Mouse (Mus musculus): ENCODE data around the gene Aacs. TPM values are rescaled to one million over a fixed set of nuclear protein-coding genes. Genes with fewer than 3 reads are reported as not detected.

Aacs gene
- polyA plus RNA-seq, 1 experiment from 2014 or later, result 57.5 TPM

- Histone ChIP-seq H3K27me3 (no peaks in the 10 kb centered on the region), H3K4me1 (replicated peaks) (no peaks in the 10 kb centered on the region), H3K4me2 (replicated peaks) (no peak overlapping the region), H3K9me3 (no peaks in the 10 kb centered on the region), H3K4me3 (replicated peaks) (no peak overlapping the region), H3K27ac (no peak overlapping the region), H3K36me3 (no peaks in the 10 kb centered on the region), H3K9ac (replicated peaks) (no peak overlapping the region)
- WGBS, result 76% methylated on average over 5 of the region's 5 CpGs
- no peak for ATAC-seq
Measured at GRCm38 (mm10) chr5:125555732-125556131, 80.1 kb downstream of the Aacs start.

DNA sequence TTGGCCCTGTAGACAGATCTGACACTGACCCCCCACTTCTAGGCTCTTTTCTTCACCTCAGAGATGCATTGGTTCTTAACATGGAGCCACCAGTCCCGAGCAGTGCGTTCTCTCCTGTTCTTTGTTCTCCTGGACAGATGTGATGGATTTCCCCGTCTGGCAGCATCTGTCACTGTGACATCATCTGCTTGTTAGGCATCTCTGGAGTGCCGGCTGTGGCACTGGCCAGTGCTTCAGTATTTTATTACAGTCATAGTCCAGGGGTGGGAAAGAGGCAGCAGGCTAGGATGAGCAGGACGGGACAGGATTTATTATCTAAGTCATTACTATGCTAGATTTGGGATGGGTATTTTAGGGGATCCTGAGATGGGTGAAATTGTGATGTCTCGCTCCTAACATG, 87.9 kb downstream of the Aacs start:
- 60% methylated on average over 6 of the region's 6 CpGs for WGBS
- H3K9me3 ChIP-seq, result no peaks in the 10 kb centered on the region
- H3K27ac ChIP-seq, result no peak overlapping the region
- H3K4me3 ChIP-seq (replicated peaks), result no peak overlapping the region
- no peaks in the 10 kb centered on the region for H3K27me3 ChIP-seq
- H3K36me3 ChIP-seq, result no peaks in the 10 kb centered on the region
- H3K4me2 ChIP-seq (replicated peaks), result no peak overlapping the region
- no peak overlapping the region for H3K9ac ChIP-seq (replicated peaks)
- ATAC-seq, result no peak
- H3K4me1 ChIP-seq (replicated peaks), result no peaks in the 10 kb centered on the region

DNA sequence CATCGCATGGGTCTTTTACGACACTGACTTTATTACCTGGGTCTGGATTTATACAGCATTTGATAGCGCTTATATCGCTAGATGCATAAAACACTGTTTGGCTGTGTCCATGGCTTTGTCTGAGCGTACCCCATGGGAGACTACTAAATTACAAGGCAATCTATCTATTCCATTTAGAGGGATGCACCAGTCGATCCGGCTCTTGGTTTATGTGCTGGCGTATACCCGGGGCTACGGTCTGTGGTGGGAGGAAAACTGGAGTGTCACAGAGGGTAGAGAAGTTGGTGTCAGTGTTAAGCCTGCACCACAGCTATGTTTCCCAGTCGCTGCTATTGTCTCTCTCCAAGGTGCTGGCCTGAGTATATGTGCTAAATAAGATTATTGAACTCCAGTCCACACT, 90.1 kb downstream of the Aacs start:
- no peak overlapping the region for H3K9ac ChIP-seq (replicated peaks)
- WGBS, result 81% methylated on average over 11 of the region's 11 CpGs
- no peaks in the 10 kb centered on the region for H3K36me3 ChIP-seq
- no peaks in the 10 kb centered on the region for H3K9me3 ChIP-seq
- no peak for ATAC-seq
- no peak overlapping the region for H3K4me3 ChIP-seq (replicated peaks)
- no peaks in the 10 kb centered on the region for H3K27me3 ChIP-seq
- H3K4me2 ChIP-seq (replicated peaks), result no peak overlapping the region
- no peaks in the 10 kb centered on the region for H3K4me1 ChIP-seq (replicated peaks)
- H3K27ac ChIP-seq, result no peak overlapping the region

Small RNA genes lying within 50 kb of the gene (microRNA-seq; reads per million reads assigned to microRNA genes)
- gene Gm27551, result not detected

Other genes starting within 250 kb of the Aacs start
- 22.1 and 22.8 TPM in 2 replicates for gene Scarb1, start 134.7 kb upstream of the Aacs start, polyA plus RNA-seq (2015; fragmentation: Nextera tagmentation; extraction: Ambion mirVana)
- gene Gm10382, start 86.5 kb upstream of the Aacs start, polyA plus RNA-seq (2015; fragmentation: Nextera tagmentation; extraction: Ambion mirVana), result 0.39 and 0.89 TPM in 2 replicates
- gene Ubc, start 85.6 kb upstream of the Aacs start, polyA plus RNA-seq (2015; fragmentation: Nextera tagmentation; extraction: Ambion mirVana), result 1,275 and 1,322 TPM in 2 replicates
- 12.1 and 13.2 TPM in 2 replicates for gene Dhx37, start 41.7 kb upstream of the Aacs start, polyA plus RNA-seq (2015; fragmentation: Nextera tagmentation; extraction: Ambion mirVana)
- 28.2 and 29.6 TPM in 2 replicates for gene Bri3bp, start 34.2 kb upstream of the Aacs start, polyA plus RNA-seq (2015; fragmentation: Nextera tagmentation; extraction: Ambion mirVana)
- gene Tmem132b, start 56.0 kb downstream of the Aacs start, polyA plus RNA-seq (2015; fragmentation: Nextera tagmentation; extraction: Ambion mirVana), result 2.5 and 2.7 TPM in 2 replicates

Data from midbrain, embryonic 13.5 days (tissue).